Mouse (Mus musculus): ENCODE results near the gene Pinlyp.

DNA sequence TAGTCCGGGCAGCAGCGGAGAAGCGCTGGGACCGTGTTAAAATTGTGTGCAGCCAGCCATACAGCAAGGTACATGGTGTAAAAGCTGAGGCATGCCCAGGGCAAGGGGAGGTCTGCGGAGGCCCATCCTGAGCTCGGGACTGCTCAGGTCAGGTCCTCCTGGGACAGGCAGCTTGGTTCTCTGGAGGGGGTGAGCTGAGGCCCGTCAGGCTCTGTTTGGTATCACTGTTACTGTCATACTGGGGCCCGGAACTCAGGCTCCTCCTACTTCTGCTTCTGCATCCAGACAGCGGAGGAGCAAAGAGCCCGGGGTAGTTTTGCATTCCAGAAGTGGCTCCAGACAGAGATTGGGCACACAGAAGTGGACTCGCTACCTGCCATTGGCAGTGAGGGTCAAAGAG lies 19.7 kb upstream of the Pinlyp start:
- TF ChIP-seq CTCF (IDR thresholded peaks at IDR 0.05; ENCODE audit: low read depth, low read length) (no peak), POLR2A (IDR thresholded peaks at IDR 0.05; ENCODE audit: borderline replicate concordance, low read depth, low read length) (no peak)
